Mouse (Mus musculus): Measurements from ENCODE around the gene Etnk1.

DNA sequence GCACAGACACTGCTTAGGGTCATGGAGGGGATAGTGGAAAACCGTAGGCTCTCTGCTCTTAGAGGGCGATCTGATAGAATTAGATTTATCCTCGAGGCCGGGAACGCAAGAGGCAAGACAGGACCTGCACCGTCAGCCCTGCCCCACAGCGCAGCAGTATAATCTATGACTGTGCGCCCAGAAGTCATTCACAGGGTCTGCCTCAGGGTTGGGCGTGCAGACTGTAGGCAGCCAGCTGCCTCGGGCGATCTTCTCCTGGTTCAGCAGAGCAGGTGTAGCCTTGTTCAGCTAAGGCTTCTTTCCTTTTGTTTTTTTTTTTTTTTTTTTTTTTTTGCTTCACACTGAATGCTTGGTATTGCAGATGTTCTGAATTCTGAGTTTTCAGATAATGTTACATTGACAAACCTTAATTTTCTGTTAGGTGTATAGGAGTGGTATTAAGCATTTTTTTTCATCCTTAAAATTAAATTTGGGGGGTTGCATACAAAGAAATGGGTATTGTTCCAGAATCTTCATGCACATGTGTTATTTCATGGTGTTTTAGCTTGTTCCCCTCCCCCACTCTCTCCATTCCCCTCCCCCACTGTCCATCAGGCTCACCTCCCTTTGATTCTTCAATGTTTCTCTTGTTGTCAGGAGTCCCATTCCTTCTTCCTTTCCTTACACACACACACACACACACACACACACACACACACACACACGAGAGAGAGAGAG lies 4.7 kb upstream of the Etnk1 start:
- TF ChIP-seq EP300 (IDR thresholded peaks at IDR 0.05) (no peak), CTCF (IDR thresholded peaks at IDR 0.05) (no peak)
